Mouse (Mus musculus): Measurements from ENCODE around the gene Eed.
A peak's percentile ranks its signal among the peaks of the same experiment; 100 is the strongest.

Eed gene

GRCm38 (mm10) chr7:89980133-89980484, 674 bp downstream of the Eed start:
- DNase-seq (ENCODE audit: low spot score): no peak

GRCm38 (mm10) chr7:89979432-89980130, 1.2 kb downstream of the Eed start:
- peak; percentile 20 for DNase-seq (ENCODE audit: low spot score)

GRCm38 (mm10) chr7:89976796-89977195, 4.0 kb downstream of the Eed start:
- no peak for DNase-seq (ENCODE audit: low spot score)

- DNase-seq (ENCODE audit: low spot score): no peak
Measured at GRCm38 (mm10) chr7:89975571-89975970, 5.2 kb downstream of the Eed start.

- DNase-seq (ENCODE audit: low spot score): no peak
Measured at GRCm38 (mm10) chr7:89967235-89967634, 13.5 kb downstream of the Eed start.

GRCm38 (mm10) chr7:89966771-89967170, 14.0 kb downstream of the Eed start:
- DNase-seq (ENCODE audit: low spot score): no peak

- no peak for DNase-seq (ENCODE audit: low spot score)
Measured at GRCm38 (mm10) chr7:89963135-89963534, 17.6 kb downstream of the Eed start.

- DNase-seq (ENCODE audit: low spot score): no peak
Measured at GRCm38 (mm10) chr7:89957300-89957699, 23.5 kb downstream of the Eed start.

GRCm38 (mm10) chr7:89954261-89954660, 26.5 kb downstream of the Eed start:
- DNase-seq (ENCODE audit: low spot score): no peak

GRCm38 (mm10) chr7:89949403-89949802, 31.4 kb downstream of the Eed start:
- no peak for DNase-seq (ENCODE audit: low spot score)

GRCm38 (mm10) chr7:89948026-89948425, 32.8 kb downstream of the Eed start:
- peak; percentile 25 for DNase-seq (ENCODE audit: low spot score)

- DNase-seq (ENCODE audit: low spot score): peak; percentile 97
Measured at GRCm38 (mm10) chr7:89940571-89941463, 40.0 kb downstream of the Eed start, which contains the start of gene Hikeshi. Gene Hikeshi (minus strand): TSS chr7:89941204.

GRCm38 (mm10) chr7:89939497-89940353, 41.1 kb downstream of the Eed start:
- DNase-seq (ENCODE audit: low spot score): no peak

- DNase-seq (ENCODE audit: low spot score): no peak
Measured at GRCm38 (mm10) chr7:89923441-89924180, 57.2 kb downstream of the Eed start.

- DNase-seq (ENCODE audit: low spot score): no peak
Measured at GRCm38 (mm10) chr7:89917776-89918175, 63.0 kb downstream of the Eed start.

- DNase-seq (ENCODE audit: low spot score): peak; percentile 37
Measured at GRCm38 (mm10) chr7:89916711-89917110, 64.1 kb downstream of the Eed start.

GRCm38 (mm10) chr7:89913432-89914158, 67.2 kb downstream of the Eed start:
- DNase-seq (ENCODE audit: low spot score): peak; percentile 3

- DNase-seq (ENCODE audit: low spot score): no peak
Measured at GRCm38 (mm10) chr7:89912356-89912755, 68.4 kb downstream of the Eed start.

- no peak for DNase-seq (ENCODE audit: low spot score)
Measured at GRCm38 (mm10) chr7:89909711-89910110, 71.1 kb downstream of the Eed start.

- DNase-seq (ENCODE audit: low spot score): no peak
Measured at GRCm38 (mm10) chr7:89908899-89909621, 71.7 kb downstream of the Eed start.

All from adipocyte (in vitro differentiated cells).